Mouse (Mus musculus) cerebral cortex, adult 2 months (tissue): Measurements from ENCODE around the gene Sycn.

ENCODE experiments used
- WGBS: fragments of 180-500 bp; shearing (Covaris S2); methylation state at CpG from one replicate; pipeline ENCODE4 v1.1.7; 2018; 5-methylcytosine and 5-hydroxymethylcytosine counted together

The Sycn gene

GRCm38 (mm10) chr7:28558486-28558885, 17.8 kb downstream of the Sycn start:
- WGBS, result 48% methylated on average over 4 of the region's 4 CpGs

GRCm38 (mm10) chr7:28560856-28561255, 20.2 kb downstream of the Sycn start:
- 92% methylated on average over 10 of the region's 10 CpGs for WGBS

GRCm38 (mm10) chr7:28561967-28562366, 21.3 kb downstream of the Sycn start:
- WGBS, result 85% methylated on average over 11 of the region's 11 CpGs

- WGBS, result 78% methylated on average over 13 of the region's 13 CpGs
Measured at GRCm38 (mm10) chr7:28562371-28562770, 21.7 kb downstream of the Sycn start.

GRCm38 (mm10) chr7:28562951-28563350, 22.3 kb downstream of the Sycn start:
- 95% methylated on average over 13 of the region's 13 CpGs for WGBS

GRCm38 (mm10) chr7:28565407-28565806, 24.7 kb downstream of the Sycn start:
- 81% methylated on average over 5 of the region's 5 CpGs for WGBS

- WGBS, result 88% methylated on average over 4 of the region's 4 CpGs
Measured at GRCm38 (mm10) chr7:28567539-28567938, 26.9 kb downstream of the Sycn start.

- 34% methylated on average over 12 of the region's 12 CpGs for WGBS
Measured at GRCm38 (mm10) chr7:28570291-28570981, 29.8 kb downstream of the Sycn start.

GRCm38 (mm10) chr7:28570982-28571682, 30.4 kb downstream of the Sycn start:
- 38% methylated on average over 5 of the region's 5 CpGs for WGBS

- 90% methylated on average over 5 of the region's 5 CpGs for WGBS
Measured at GRCm38 (mm10) chr7:28572689-28573088, 32.0 kb downstream of the Sycn start.

- 95% methylated on average over 3 of the region's 3 CpGs for WGBS
Measured at GRCm38 (mm10) chr7:28573236-28573635, 32.6 kb downstream of the Sycn start.

GRCm38 (mm10) chr7:28575597-28575996, 34.9 kb downstream of the Sycn start:
- WGBS, result 78% methylated on average over 11 of the region's 11 CpGs

- WGBS, result 59% methylated on average over 5 of the region's 5 CpGs
Measured at GRCm38 (mm10) chr7:28576271-28576914, 35.7 kb downstream of the Sycn start.

- 86% methylated on average over 9 of the region's 9 CpGs for WGBS
Measured at GRCm38 (mm10) chr7:28577826-28578542, 37.3 kb downstream of the Sycn start.

- WGBS, result 85% methylated on average over 5 of the region's 5 CpGs
Measured at GRCm38 (mm10) chr7:28578543-28579053, 37.9 kb downstream of the Sycn start.

- WGBS, result 66% methylated on average over 5 of the region's 5 CpGs
Measured at GRCm38 (mm10) chr7:28579826-28580225, 39.1 kb downstream of the Sycn start.

GRCm38 (mm10) chr7:28581721-28582120, 41.0 kb downstream of the Sycn start:
- WGBS, result 87% methylated on average over 4 of the region's 4 CpGs

GRCm38 (mm10) chr7:28582841-28583240, 42.2 kb downstream of the Sycn start:
- WGBS, result 60% methylated on average over 11 of the region's 11 CpGs

- WGBS, result 66% methylated on average over 8 of the region's 8 CpGs
Measured at GRCm38 (mm10) chr7:28583570-28584344, 43.1 kb downstream of the Sycn start.

- 55% methylated on average over 4 of the region's 4 CpGs for WGBS
Measured at GRCm38 (mm10) chr7:28584468-28584867, 43.8 kb downstream of the Sycn start.

- WGBS, result 76% methylated on average over 6 of the region's 6 CpGs
Measured at GRCm38 (mm10) chr7:28585001-28585400, 44.3 kb downstream of the Sycn start.
